Mouse (Mus musculus) heart, adult 9 months (tissue): ENCODE data around the gene Myoz2.

Source experiments
- DNase-seq, 2 experiments: peaks; one replicate each; pipeline ENCODE4 v3.0.0; 2022; ENCODE audit warnings: low spot score in 2 of 2

Myoz2 gene

GRCm38 (mm10) chr3:123007386-123007785 is 27.4 kb downstream of the Myoz2 start:
- DNase-seq, result no peak

DNA sequence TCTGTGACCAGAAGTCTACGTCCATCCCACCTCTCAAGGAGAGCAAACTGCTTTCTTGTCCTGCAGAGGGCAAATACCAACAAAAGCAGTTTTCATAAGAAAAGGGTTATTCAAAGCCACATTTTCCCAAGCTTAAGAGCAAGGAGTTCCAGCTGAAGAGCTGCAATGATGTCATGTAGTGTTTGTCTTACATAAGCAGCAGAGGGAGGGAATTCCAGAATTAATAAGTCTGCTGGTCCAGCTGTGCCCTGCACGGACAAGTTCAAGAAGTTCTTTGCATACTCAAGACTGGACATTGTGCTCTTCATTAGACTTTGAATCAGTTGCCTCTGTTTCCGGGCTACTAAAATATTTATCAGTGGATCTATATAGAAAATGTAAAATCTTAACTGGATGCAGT is 33.8 kb downstream of the Myoz2 start:
- no peak for DNase-seq

GRCm38 (mm10) chr3:122998511-122998910 is 36.3 kb downstream of the Myoz2 start:
- no peak for DNase-seq

- DNase-seq, result no peak
These were observed 37.8 kb downstream of the Myoz2 start for GRCm38 (mm10) chr3:122996968-122997367.

GRCm38 (mm10) chr3:122986906-122987305 is 47.9 kb downstream of the Myoz2 start:
- no peak for DNase-seq

DNA sequence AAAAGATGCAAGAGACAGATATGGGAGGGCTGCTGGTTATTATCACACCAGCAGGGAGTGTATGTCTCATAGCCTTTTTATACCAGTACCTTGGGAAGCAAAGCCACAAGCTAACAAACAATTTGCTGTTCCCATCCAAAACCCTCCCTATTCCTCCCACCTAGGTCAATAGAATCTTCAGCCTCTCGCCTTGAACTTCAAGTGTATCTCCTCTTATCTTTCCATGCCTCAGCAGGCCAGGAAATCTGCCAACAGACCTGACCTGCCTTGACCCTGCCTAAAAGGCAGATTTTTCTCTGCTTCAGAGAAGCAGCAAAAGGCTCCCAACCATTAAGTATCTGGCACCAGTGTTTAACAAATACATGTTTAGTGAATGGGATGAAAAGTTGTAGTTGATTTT is 48.4 kb downstream of the Myoz2 start:
- DNase-seq, result no peak

- no peak for DNase-seq
These were observed 49.5 kb downstream of the Myoz2 start for GRCm38 (mm10) chr3:122985183-122985944.

- DNase-seq, result peak; percentile 94
These were observed 50.3 kb downstream of the Myoz2 start, which contains the start of gene Usp53 for GRCm38 (mm10) chr3:122984249-122985182. Gene Usp53, minus strand, starts transcription at chr3:122984510.

DNA sequence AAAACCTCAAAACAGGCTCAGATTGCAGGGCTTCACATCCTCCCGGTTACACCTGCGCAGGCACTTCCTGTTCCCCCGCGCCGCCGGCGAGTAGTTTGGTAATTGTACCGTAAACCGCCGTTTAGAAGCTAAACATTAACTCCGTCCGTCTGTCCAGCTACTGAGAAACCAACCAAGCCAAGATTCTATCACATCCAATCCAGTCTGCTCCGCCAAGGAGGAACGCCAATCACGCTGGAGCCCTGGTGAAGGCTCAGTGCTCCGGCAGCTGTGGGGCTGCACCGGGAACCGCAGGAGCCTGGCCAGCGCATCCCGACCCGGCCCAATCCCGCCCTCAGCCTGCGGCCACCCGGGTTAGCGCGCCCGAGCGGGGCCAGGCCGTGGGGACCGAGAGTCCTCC is 51.0 kb downstream of the Myoz2 start:
- DNase-seq, result no peak

DNA sequence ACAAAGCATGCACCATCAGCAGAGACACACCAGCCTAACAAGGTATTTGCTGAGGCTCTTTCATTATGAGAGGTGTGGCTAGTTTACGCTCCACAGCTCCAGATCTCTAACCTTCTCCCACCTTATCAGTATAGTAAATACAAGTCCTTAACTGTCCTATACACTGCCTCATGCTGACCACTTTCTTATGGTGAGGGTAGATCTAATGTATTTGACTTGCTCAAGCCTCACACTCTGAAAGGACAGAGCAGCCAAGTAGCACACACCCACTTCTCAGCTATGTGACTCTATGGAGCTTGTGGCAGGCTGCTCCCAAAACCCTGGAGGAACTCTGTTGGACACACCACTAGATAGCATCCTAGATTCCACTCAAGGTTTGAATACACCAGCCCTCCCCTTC is 58.9 kb downstream of the Myoz2 start:
- DNase-seq, result no peak

- DNase-seq, result no peak
These were observed 59.5 kb downstream of the Myoz2 start for GRCm38 (mm10) chr3:122975363-122975762.

GRCm38 (mm10) chr3:122974833-122975232 is 60.0 kb downstream of the Myoz2 start:
- no peak for DNase-seq

DNA sequence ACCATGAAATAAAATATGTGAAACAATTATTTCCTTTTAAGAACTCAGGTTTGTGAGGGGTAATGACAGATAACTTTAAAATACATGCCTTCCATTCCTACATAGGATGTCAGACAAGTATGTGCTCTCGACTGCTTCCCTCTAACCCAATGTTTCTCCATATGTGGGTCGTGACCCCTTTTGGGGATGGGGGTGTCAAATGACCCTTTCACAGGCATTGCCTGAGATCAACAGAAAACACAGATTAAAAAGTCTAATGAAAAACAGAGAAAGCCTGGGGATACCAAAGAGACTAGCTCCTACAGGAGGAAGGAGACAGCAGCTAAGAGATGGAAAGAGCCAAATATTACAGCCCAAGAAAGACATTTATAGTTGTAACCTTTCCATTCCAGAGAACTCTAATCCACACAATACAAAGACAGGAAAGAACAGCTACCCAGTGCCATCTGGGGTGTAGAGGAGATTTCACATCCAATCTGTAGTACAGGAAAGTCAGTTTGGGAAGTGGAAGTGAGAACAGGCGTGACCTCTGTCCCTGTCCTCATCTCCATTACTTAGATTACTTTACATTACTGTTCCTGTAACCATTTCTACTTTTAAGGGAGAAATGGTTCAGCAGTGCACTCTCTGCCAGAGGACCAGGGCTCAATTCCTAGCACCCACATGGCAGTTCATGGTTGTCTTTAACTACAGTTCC is 62.5 kb downstream of the Myoz2 start:
- no peak for DNase-seq

DNA sequence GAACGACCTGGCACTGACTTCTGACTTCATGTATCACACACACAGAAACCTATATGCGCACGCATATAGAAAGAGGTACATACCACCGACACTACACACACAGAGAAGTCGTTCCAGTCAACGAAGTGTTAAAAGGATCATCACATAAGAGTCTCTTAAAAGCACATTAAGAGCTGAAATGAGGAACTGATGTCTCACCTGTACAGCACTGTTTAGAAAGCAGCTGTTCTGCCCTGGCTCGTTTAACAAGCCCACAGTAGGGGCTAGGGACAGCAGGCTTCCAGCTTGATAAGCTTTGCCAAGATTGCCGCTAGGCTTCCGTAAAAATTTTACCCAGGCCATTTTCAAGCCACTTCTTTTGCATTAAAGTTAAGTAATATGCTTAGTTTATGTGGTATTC is 66.4 kb downstream of the Myoz2 start:
- DNase-seq, result no peak

DNA sequence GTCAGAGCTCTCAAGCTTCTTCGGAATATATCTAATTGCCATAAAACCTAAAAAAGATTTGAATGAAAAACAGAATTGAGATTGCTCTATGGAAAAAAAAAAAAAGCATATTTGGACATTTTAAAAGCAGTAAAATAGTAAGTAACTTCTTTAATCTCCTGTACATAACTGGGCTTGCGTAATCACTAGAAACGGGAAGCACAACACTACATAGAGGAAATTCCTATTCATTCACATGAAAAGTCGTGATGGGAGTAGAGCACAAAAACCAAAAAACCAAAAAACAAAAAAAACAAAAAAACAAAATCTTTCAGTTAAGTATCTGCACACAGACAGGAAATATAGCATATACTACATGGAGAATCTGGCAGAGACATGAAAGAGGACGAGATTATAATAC is 70.5 kb downstream of the Myoz2 start:
- no peak for DNase-seq
